Mouse (Mus musculus) c-Kit-negative CD71-positive TER-119-positive erythroid progenitor cells, embryonic 14.5 days (primary cell): ENCODE results near the gene Tmem255b.

Experiments used
- DNase-seq: peaks from one replicate; pipeline ENCODE4 v3.0.0-alpha.2; 2013; ENCODE audit warnings: low read depth, low spot score

The Tmem255b gene

GRCm38 (mm10) chr8:13491491-13492010, 56.6 kb downstream of the Tmem255b start:
- no peak for DNase-seq

GRCm38 (mm10) chr8:13492198-13492995, 57.4 kb downstream of the Tmem255b start:
- DNase-seq: no peak

DNA sequence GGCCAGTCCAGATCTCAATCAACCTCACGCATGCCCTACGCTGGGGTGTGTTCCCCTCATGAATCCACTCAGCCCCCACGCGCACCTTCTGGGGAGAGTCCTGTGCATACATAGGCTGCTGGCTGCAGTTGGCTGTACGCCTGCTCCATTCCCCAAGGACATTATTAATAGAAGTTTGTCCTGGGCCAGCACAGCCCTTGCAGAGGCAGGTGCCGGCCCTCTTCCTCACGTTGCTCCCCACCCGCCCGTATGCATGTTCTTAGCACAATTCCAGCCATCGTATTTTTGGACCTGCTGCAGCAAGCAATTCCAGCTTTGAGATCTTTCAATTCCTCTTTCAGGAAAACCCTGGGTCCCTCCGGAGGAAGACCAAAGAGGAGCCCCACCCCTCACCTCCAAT, 58.0 kb downstream of the Tmem255b start:
- no peak for DNase-seq

GRCm38 (mm10) chr8:13493858-13494631, 59.1 kb downstream of the Tmem255b start, which contains the start of gene Gas6:
TSS of gene Gas6 (minus strand) at chr8:13494490.
- DNase-seq: no peak

- DNase-seq: no peak
These were observed 66.2 kb downstream of the Tmem255b start for GRCm38 (mm10) chr8:13501221-13501620.

GRCm38 (mm10) chr8:13503936-13504606, 69.1 kb downstream of the Tmem255b start:
- no peak for DNase-seq

DNA sequence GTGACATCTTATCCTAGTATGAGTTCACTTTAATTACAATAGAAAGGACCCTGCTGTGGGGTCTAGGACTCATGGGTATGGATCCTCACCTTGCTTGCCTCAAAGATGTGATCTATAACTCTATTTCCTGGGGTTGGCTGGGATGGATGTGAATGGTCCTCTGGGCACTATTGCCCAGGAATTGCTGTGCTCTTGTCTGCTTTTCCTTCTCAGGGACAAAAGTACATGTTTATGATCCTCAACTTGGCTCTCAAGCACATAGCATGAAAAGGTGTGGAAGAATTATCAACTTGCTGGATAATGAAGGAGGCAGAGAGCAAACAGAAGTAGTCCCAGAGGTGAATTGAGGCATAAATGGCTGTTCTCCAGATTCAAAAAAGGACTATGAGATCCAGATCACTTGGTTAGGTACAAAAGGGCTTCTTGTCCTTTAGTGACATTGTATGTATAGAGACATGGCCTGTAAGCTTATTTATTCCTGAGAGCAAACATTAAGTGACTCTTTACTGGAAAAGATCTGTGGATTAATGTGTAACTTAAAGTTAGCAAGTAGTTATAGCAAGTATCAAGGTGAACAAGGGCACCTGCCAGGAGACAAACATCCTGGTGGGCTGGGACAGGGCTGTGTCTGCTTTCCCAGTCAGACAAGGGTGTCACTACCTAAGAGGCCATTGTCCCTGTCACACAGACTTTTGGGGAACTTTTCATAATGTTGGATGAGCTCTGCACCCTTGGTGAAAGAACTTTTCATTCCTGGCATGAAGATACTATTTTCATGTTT, 70.1 kb downstream of the Tmem255b start:
- DNase-seq: no peak

DNA sequence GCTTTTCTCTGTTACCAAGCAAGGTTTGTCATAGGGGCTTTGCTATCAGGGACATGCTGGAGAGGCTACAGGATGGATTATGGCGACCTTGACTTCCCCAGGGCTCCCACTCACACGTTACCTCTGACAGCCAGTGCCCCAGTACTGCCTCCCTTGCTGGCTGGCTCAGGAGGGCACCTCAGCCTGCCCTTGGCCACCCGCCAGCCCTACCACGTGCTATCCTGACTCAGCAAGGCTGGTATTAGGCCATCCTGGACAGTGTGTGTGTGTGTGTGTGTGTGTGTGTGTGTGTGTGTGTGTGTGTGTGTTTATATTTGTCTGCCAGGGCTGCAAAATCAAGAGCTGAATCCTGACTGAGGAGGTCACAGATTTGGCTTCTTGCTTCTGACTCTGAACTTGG, 71.9 kb downstream of the Tmem255b start:
- no peak for DNase-seq

DNA sequence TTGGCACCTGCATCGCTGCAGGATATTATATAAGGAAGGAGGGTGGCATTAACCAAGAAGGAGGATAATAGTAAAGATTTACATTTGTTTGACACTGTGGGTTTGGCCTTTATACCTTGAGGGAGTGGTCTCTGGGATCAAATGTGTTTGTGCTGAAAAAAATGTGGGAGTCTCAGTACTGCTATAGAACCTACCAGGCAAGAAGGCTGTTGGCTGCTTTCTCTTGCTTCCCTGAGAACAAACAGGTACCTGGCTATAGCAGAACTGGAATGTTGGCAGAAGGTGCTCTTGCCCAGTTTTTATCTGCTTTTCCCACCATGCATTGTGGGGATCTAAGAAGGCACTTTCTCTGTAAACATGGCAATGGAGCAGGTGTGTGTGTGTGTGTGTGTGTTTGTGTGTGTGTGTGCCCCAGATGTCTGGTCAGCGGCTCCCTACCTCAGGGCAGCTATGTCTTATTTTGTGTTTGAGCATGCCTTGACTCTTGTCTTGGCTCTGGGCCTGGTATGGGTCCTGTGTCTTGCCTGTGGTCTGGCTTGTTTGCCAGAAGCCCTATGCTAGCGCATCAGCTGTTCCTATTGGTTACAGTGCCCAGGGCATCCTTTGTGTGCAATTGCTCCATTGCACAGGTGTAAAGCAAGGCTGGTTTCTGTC, 72.4 kb downstream of the Tmem255b start:
- no peak for DNase-seq

GRCm38 (mm10) chr8:13512016-13512415, 77.0 kb downstream of the Tmem255b start:
- DNase-seq: no peak

- no peak for DNase-seq
These were observed 77.7 kb downstream of the Tmem255b start for GRCm38 (mm10) chr8:13512677-13513076.

DNA sequence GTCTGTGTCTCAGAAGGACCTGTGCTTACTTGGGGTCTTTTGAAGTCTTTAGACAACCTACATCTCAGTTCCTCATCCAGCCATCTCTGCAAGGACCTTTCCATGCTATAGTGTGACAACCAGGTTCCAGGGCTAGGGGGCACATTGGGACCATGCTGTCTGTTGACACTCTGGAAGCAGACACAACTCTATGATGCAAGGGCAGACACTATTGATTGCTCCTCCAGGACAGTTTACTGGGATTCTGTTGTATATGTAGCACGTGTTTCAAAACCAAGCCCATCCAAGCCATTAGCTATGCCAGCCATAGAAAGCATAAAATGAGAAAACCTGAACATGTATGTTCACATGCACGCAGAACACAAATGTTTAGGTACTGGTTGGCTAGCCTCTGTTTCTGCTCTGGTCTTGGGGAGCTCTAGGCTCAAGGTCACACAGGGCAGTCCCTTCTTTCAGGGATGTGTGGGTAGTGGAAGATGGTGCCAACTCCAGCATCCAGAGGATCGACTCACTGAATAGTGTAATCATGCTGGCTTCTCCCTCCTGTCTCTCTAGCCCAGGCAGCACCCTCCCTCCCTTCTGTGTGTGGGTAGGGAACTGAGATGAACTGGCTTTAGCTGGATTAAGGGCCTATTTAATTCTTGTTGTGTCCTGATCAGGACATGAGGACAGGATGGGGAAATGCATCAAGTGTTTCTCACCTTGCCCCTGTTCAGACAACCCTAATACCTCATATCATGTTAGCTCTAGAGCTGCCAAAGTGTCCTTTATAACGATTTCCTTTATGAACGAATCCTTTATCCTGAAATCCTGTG, 78.8 kb downstream of the Tmem255b start:
- no peak for DNase-seq

- DNase-seq: no peak
These were observed 81.0 kb downstream of the Tmem255b start for GRCm38 (mm10) chr8:13516011-13516442.

GRCm38 (mm10) chr8:13516728-13517127, 81.7 kb downstream of the Tmem255b start:
- DNase-seq: no peak

DNA sequence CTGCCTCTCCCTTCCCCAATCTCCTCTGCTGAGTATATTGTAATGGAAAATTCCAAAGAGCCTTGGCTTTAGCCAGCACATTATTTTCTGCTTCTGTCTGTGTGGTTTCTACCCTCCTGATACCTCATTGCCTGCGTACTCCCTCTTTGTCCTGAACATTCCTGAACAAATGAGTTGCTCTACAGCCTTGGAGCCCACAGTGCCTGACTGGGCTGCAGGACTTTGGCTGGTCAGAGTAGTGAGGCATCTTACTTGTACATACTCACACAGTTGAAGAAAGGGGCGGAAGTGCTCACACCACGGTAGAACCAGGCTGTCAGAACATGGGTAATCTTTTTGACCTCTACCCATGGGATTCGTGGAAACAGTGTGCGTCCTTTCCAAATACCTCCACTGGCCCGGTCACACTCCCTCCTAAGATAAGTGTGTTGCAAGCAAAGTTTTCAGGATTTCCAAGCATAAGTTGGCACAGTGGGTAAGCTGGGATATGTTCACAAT, 82.3 kb downstream of the Tmem255b start:
- DNase-seq: no peak
